Mouse (Mus musculus) cerebellum, postnatal 14 days (tissue): Measurements from ENCODE around the gene Clta.
A peak's percentile ranks its signal among the peaks of the same experiment; 100 is the strongest.

Experiments used
- DNase-seq, 2 experiments: peaks; one replicate each; pipeline ENCODE4 v3.0.0; 2021; ENCODE audit warnings: mixed read lengths in 2 of 2

The Clta gene

DNA sequence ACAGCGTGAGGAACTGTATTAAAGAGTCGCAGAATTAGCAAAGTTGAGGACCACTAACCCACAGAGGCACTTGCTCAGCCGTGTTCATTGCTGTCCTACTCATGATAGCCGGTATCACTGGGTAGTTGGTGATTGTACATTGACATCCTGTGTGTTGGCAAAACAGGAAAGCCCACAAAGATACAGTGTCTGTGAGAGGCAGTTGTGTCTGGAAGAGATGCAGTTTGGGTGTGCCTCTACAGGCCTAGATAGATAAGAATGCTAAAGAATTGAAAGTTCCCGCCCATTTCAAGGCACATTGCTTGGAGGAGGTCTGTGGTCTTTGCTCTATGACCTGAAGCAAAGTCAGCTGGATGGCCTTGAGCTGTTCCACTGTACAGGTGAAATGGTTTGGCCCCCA lies at the start of gene Clta:
Gene Clta (plus strand): TSS at position 327 of the 400 bp plus-strand sequence.
- no peak for DNase-seq

DNA sequence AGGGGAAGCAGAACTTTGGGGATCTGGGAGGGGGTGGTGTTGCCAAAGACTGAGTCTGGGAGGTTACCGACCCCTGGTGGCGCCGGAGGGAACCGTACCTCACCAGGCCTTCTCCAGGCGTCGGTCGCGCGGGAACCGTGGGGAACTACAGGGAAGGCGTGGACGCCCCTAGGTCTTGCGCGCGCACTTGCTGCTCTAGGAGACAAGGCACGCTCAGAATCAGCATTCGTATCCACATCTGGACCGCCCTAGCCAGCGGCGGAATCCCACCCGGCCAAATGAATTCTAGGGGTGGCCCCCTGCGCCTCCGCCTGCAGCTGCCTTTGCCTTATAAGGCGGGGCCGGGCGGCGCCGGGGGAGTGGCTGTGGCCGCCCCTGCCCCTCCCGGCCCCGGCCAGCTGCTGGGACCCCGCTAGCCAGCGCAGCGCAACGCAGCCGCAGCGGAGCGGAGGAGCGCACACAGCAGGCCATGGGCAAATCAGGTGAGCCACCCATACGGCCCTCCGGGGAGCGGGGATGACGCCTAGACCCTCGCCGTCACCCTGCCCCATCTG lies 46.9 kb upstream of the Clta start, which contains the start of gene Glipr2:
Gene Glipr2 (plus strand): TSS at position 110 of the 554 bp plus-strand sequence.
- DNase-seq: peak; percentile 67 to 80

DNA sequence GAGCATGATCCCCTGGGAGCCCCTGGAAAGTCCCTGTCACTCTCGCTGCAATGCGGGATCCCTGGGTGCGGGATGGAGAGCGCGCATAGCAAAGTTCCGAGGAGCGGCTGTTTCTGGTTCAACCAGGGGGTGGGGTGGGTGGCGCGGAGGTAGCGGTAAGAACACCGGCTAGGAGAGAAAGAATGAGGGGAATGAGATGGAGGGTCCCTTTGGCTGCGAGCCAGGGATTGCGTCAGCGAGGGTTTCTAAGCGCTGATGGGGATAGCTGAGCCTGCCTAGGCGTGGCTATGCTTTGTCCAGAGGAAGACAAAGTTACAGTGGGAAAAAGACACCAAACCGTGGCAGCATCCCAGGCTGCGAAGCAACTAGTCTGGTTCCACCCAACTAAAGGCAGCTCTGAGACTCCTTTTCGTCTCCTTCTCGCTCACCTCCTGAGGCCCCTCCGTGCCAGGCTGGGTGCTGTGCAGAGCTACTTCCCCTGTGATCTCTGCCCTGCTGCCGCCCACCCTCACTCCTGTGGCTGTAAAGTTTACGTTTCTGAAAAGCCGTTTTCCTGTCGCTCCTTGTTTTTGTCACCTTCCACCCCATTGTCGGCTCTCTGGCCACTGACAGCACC lies 46.3 kb upstream of the Clta start:
- peak; percentile 49 to 72 for DNase-seq

DNA sequence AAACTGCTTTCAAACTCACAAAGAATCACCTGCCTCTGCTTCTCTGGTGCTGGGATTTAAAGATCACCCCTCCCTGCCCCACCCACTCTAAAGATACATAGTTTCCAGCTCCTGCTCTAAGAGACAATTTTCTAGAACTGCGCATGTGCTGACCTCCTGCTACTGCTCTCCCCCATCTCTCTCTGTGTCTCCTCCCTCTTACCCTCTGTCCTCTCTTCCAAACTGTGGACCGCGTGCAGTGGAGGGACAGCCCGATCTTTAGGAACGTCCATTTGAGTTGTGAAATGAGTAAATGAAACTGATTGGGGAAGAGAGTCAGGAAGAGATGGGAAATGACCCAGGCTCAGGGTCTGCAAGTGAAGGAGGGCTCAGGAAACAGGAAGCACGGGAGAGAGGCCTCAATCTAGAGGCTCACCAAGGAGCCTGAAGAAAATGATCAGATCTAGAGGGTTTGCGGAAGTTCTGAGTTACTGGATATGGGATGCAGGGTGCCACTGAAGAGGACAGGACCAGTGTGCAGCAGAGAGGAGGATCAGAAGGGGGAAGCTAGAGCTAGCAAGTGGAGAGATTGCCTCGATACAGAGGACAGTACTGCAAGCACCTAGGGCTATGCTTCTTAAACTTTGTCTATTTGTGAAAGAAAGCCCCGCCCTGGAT lies 44.6 kb upstream of the Clta start:
- no peak for DNase-seq

DNA sequence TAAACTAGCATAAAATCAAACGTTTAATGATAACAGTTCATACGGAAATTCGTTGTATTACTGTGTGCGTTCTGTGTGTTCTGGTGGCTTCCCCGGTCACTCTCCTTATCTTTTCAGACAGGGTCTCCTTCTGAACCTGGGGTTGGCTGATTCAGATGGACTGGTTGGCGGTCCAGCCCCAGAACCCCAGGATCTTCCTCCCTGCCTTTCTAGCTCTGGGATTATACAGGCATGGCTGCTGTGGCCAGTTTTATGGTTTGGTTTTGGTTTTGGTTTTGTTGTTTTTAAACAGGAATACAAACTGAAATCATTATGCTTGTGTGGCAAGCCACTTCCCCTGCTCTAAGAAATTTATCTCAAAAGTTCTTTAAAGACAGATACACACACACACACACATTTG lies 44.0 kb upstream of the Clta start:
- no peak for DNase-seq

DNA sequence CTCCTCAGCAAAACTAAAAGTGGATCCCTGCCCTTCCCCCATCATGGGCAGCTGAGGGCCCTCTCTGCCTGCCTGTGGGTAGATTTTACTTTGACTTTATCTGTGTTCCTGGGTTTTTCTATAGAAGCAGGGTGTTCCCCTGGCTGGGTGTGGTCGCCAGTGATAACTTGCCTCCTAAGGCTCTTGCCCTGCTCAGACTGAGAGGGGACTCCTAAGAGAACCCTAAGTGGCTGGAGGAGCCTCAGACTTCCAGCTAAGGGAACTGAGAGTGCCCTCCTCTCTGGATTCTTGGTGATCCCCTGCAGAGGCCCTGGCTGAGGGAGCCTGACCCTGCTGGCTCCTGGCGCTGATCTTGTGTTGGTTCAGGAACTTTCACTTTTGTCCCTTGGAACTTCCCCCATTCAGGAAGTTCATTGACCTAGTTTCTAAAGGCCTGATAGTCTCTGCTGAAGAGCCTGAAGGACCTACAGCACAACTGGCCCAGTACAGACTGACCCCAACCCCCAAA lies 39.9 kb upstream of the Clta start:
- no peak for DNase-seq

DNA sequence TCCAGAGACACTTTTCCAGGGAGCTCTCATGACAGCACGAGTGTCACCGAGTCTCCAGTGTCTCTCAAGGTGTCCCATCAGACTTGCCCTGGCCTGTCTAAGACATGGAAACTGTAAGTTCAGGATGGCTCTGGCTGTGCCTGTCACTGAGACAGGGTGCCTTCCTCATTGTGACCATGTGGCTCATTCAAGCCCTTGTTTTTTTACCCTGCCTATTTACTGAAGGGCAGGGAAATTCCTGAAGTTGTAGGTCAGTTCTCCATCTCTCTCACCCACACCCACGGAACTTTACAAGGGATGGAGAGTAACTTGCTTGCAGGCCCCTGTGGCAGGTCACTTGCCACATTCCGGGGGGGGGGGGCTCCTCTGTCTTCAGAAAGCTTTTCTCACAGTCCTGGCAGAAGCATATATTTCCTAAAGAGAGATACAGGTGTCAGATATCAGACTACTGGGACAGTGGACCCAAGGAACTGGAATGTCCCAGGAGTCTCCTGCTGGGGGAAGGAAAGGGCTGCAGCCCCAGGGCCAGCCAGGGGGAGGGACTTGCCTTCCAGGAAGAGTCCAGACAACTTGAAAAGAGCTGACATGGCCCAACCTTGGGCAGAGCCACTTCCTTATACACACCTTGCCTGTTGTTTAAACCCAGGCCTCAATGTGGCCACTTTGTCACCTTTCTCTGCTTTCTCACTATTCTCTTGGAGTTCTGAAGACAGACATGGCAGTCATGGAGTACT lies 39.1 kb upstream of the Clta start:
- no peak for DNase-seq

DNA sequence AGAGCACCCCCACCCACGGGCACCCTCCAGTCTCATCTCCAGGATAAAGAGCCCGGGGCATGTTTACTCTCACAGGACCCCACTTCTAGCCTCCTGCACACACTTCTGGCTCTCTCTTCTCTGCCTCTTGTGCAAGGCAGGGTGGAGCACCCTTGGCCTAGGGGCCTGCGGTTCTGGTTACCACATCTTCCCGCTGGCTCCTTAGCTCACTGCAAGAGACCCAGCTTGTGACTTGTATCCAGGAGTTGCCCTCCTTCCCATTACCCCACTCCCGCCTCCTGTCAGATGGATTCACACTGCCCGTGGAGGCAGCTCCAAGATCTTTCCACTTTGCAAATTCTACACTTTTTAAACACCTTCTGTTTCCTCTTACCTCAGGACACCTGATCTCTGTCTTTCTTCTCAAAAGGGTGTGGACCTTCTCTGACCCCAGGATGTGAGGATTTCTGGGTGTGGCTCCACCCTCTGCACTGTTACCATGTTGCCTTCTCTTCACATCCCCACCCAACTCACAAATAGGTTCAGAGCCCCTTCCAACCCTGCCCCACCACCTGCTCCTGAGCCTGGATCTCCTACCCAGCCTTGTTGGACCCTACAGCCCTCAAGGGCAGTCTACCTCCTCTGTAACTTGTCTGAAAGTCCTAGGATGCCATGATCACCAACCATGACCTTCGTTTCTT lies 38.3 kb upstream of the Clta start:
- no peak for DNase-seq

DNA sequence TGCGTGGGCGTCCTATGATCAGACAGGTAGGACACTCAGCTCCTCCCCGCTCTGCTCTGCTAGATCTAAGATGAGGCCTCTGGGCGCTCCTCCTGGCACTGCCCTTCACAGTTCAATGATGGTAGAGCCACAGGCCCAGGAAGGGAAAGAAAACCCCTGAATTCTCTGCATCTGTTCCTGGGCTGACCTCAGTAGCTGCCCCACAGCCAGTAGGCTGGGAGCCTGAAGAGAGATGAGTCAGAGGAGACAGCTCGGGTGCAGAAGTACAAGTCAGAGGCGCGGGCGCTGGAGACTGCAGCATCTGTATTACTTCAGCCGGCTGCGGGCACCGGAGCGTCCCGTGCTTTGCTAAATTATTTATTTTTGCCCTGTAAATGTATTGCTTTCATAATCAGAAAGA lies 35.6 kb upstream of the Clta start:
- peak; percentile 56 to 69 for DNase-seq

DNA sequence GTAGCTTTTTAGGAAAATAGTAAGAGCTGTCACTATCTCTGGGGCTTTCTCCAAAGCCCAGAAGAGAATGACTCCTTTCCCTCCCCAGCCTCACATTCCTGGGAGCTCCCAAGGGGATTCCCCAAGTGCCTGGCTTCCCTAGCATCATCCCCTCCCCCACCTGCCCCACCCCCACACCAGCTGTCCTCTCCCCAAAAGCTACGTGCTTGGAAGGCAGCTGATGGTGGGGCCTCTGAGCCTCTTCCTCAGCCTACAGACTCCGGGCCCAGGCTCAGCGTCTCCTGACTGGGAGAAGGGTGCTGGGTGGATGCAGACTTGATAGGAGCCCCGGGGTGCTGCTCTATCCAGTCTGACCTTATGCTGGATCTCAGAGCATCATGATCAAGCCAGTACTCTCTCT lies 34.9 kb upstream of the Clta start:
- DNase-seq: peak in 1 of 2 experiments; percentile 24

DNA sequence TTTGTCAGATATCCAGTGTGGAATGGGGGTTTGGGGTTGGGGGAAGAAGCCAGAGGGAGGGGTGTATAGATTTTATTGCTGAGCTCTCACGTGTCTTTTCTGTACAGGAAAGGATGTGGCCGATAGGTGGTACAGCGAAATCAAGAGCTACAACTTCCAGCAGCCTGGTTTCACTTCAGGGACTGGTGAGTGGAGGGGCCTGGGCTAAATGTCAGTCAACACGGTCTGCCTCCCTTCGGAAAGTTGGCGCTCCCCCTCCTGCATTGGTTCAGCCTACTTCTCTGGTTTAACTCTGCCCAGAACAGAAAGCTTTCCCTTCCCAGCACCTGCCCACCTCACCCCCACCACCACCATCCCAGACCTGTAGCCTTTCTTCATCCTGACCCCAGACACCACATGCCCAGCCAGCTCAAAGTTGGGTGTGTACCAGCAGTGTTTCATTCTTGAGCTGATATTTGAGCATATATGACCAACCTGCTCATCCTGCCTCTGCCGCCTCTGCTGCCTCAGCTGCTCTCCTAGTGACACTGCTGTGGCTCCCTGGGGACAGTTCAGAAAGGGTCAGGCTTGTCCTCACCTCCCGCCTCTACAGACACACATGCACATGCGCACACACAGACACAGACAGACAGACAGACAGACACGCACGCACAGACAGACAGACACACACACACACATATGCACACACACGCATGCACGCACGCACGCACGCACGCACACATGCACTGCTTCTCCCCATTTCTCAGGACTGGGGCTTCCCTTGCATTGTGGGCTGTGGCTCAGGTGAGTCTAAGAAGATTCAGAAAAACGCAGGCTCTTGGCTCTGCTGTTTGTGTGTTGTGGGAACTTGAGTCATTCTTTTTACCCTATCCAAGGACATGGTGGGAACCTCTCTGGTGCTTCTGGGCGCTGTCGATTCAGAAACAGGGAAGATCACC lies 33.6 kb upstream of the Clta start:
- no peak for DNase-seq

DNA sequence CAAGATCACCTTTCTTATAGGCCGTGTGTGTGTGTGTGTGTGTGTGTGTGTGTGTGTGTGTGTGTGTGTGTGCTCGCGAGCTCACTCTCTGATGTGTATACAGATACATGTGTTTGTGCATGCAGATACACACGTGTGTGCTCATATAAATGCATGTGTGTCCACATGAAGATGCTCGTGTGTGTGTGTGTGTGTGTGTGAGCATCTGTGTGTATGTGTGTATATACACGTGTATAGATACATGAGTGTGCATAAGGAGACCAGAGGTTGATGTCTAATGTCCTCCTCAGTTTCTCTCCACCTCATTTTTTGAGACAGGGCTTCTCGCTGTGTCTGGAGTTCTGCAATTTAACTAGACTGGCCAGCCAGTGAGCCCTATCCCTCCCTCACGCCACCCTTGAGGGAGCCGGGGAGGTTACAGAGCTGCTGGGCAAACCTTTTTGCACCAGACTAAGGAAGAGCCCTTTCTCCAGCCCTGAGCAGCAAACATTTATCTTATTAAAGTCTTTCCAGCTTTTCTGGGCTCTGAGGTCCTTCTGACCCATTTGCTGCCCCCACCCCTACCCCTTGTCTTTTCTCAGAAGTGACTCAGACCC lies 32.6 kb upstream of the Clta start:
- DNase-seq: no peak

DNA sequence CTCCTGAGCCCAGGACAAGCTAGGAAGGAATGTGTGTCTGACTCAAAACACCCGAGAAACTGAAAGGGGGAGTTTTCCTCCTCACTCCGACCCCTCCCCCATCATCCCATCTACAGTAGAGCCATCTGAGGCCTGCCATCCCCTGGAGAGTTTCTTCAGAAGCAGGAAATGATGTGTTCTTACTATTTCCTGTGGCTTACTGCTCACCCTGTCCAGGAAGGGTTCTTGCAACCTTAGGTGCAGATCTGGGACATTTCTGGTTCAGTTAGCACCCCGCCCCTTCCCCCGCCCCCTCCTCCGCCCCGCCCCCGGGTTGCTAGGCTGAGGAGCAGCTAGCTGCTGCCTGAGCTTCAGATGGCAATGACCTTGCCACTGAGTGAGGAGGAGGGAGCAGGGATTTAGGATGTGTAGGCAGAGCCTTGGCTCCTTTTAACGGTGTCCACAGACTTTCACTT lies 32.1 kb upstream of the Clta start:
- DNase-seq: no peak

DNA sequence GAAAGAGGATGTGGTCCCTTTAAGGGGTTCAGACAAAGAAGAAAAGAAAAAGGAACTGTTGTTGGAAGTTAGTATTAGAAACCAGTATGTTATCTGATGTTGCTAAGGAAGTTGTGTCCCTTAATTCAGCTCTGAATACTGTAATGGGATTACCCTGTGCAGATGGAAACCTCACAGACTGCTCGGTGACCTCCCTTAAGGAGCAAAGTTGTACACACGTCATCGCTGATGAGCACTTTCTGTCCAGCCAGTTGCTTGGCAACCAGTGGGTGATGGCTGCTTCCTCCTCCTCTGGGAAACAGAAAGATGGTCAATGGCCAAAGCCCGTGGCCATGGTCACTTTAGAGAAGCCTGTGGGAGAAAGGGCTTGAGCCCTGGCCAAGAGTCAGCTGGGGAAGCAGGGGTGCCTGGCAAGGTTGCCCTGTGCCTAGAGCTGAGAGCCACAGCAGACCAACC lies 30.7 kb upstream of the Clta start:
- peak; percentile 44 to 50 for DNase-seq

DNA sequence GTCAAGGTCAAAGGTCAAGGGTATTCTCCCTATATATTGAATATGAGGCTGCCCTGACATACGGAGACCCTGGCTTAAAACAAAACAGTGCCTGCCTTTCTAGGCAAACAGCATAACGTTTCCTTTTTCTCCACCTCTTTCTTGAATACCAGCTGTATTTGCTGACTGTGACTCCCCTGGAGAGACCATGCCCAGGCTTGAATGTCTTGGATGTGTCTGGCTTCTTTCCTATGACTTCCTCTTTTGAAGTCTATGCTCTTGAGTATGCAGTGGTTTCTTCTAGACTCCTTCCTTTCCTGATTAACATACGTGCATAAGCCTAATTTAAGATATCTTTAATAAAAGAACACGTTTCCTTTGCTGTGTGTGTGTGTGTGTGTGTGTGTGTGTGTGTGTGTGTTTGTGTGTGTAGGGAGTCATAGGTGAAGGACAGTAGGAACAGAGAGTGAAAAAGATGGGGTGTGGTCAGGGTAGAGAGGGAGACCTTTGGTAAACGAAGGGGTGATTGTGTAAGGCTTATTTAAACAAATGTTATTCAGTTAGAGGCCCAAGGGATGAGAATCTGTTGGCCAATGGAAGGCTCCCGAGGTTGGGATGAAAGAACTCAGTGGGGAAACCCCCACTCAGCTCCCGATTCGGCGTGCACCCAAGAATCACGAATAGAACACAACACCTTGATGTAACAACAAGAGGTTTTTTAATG lies 29.2 kb upstream of the Clta start:
- no peak for DNase-seq

DNA sequence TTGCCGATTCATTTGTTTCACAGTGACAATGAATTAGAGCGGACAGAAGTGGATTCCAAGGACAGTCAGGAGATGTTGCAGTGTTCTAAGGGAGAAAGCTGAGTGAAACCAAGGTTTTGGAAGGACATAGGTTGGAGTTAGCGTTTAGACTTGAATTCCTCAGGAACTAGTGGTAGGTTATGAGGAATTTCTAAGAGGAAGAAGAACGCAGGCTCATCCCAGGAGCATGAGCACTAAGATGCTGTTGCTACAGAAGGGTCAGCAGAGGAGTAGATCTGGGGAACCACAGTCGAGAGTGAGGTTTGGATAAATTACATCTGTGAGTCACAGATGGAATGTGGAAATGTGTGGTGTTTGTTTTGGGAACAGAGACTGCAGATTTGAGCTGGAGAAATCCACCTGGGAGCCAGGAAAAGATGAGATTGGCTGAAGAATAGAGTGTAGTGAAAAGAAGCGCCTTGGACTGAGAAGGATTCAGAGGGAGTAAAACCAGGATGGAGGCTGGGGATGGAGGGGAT lies 28.0 kb upstream of the Clta start:
- no peak for DNase-seq

DNA sequence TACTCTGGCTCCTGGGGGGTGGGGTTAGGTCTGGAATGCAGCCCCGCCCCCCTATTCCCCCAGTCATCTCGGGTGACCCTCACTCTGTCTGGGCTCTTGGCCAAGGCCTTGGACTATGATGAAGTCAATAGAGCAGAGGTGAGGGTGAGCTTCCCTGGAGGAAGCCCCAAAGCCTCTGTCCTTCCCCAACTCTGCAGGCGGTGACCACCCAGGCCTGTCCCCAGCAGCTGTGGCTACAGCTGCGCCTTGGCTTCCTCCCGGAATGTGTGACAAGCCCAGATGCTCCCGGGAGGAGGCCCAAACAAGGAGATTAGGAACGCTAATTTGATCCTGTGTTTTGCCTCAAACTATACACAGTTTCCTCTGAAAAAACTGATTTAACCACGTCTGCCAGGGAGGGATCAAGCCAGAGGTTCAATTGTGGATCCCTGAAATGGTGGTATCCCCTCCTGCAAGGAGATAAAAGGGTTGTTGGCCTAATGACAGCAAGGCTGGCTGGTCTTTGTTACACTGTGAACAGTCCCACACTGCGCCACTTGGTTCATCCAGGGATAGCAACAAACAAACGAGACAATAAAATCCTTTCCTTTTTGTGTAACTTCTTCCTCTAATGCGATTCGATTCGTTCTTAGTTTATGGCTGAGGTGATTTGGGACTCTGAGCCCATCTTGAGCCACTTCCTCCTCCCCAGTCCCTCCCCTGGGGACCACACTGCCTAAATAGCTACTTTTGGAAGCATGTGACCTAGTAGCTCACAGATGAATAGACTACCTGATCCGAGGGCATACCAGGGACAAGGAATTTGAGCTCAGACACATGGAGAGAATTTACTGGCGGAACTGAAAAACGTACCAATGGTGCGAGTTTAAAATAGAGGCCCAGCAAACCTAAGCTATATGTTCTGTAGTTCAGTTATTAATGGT lies 25.5 kb upstream of the Clta start:
- DNase-seq: peak in 1 of 2 experiments; percentile 26

DNA sequence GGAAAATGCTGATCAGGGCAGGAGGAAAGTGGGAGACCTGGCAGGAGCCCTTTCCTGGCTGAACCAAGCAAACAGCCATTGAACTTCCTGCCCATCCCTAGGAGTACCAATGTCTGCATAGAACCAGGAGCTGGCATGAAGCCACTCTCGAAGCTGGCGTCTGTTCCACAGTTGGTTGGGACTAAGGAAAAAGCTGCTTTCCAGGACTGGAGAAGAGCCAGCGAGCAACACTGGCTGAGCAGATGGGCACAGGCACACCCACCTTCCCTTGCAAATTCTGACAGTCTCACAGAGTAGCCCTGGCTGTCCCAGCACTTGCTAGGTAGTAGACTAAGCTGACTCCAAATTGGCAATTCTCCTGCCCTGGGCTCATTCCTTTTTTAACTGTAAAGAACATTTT lies 24.5 kb upstream of the Clta start:
- peak; percentile 97 to 98 for DNase-seq

DNA sequence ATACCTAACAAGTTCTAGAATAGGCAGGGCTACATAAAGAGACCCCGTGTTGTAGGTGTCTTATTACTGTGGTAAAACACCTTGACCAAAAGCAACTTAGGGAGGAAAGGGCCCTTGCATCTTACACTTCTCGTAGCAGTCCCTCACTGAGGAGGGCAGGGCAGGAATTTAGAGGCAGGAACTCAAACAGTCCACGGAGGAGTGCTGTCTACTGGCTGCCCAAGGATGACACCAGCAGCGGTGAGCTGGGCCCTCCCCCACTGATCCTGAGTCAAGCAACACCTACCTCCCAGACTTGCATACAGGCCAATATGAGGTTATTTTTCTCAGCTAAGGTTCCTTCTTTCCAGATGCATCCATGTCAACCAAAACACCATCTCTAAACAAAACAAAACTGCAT lies 24.0 kb upstream of the Clta start:
- DNase-seq: no peak
